Mouse (Mus musculus) ZHBTc4 (cell line): ENCODE results near the gene Sgcd.
"Not testable (repeated sequence)": the region's sequence is repeated elsewhere in the genome, so short reads cannot be mapped to it uniquely, and the experiment has no call there.

ENCODE experiments used
- DNase-seq: peaks from one replicate; pipeline ENCODE4 v3.0.0-alpha.2; 2011; ENCODE audit warnings: low read depth, low spot score

Gene Sgcd

GRCm38 (mm10) chr11:47460149-47460548 lies 528.6 kb downstream of the Sgcd start:
- no peak for DNase-seq

- DNase-seq: no peak
Observed at GRCm38 (mm10) chr11:47459214-47459613, 529.6 kb downstream of the Sgcd start.

GRCm38 (mm10) chr11:47447790-47448189 lies 541.0 kb downstream of the Sgcd start:
- no peak for DNase-seq

GRCm38 (mm10) chr11:47446337-47446736 lies 542.4 kb downstream of the Sgcd start:
- no peak for DNase-seq

- DNase-seq: no peak
Observed at GRCm38 (mm10) chr11:47445683-47446082, 543.1 kb downstream of the Sgcd start.

GRCm38 (mm10) chr11:47442266-47442665 lies 546.5 kb downstream of the Sgcd start:
- no peak for DNase-seq

GRCm38 (mm10) chr11:47399607-47400006 lies 589.2 kb downstream of the Sgcd start:
- no peak for DNase-seq

- not testable (repeated sequence) for DNase-seq
Observed at GRCm38 (mm10) chr11:47390798-47391197, 598.0 kb downstream of the Sgcd start.

- no peak for DNase-seq
Observed at GRCm38 (mm10) chr11:47389327-47389726, 599.4 kb downstream of the Sgcd start.

GRCm38 (mm10) chr11:47387726-47388125 lies 601.0 kb downstream of the Sgcd start:
- DNase-seq: no peak

GRCm38 (mm10) chr11:47386136-47386535 lies 602.6 kb downstream of the Sgcd start:
- no peak for DNase-seq

GRCm38 (mm10) chr11:47379630-47379958 lies 609.2 kb downstream of the Sgcd start:
- no peak for DNase-seq

GRCm38 (mm10) chr11:47378843-47379629 lies 609.7 kb downstream of the Sgcd start:
- peak; percentile 73 for DNase-seq

- peak; percentile 12 for DNase-seq
Observed at GRCm38 (mm10) chr11:47377421-47377820, 611.3 kb downstream of the Sgcd start.

- no peak for DNase-seq
Observed at GRCm38 (mm10) chr11:47376915-47377314, 611.9 kb downstream of the Sgcd start.

- DNase-seq: no peak
Observed at GRCm38 (mm10) chr11:47371616-47372015, 617.2 kb downstream of the Sgcd start.

GRCm38 (mm10) chr11:47351585-47351984 lies 637.2 kb downstream of the Sgcd start:
- DNase-seq: no peak

- no peak for DNase-seq
Observed at GRCm38 (mm10) chr11:47343486-47343885, 645.3 kb downstream of the Sgcd start.

- DNase-seq: no peak
Observed at GRCm38 (mm10) chr11:47333702-47334101, 655.1 kb downstream of the Sgcd start.

- no peak for DNase-seq
Observed at GRCm38 (mm10) chr11:47305579-47305978, 683.2 kb downstream of the Sgcd start.

- DNase-seq: no peak
Observed at GRCm38 (mm10) chr11:47304702-47305450, 683.9 kb downstream of the Sgcd start.

- DNase-seq: no peak
Observed at GRCm38 (mm10) chr11:47299777-47300176, 689.0 kb downstream of the Sgcd start.

GRCm38 (mm10) chr11:47297805-47298340 lies 690.9 kb downstream of the Sgcd start:
- no peak for DNase-seq
